Mouse (Mus musculus): ENCODE measurements at regions not wholly inside any gene's neighbourhood (a gene's known extent, or its start where the extent isn't known, plus 50 kb on each side); places are given as distances from the start of the nearest gene placed in this dataset.
A peak's percentile ranks its signal among the peaks of the same experiment; 100 is the strongest.

DNA sequence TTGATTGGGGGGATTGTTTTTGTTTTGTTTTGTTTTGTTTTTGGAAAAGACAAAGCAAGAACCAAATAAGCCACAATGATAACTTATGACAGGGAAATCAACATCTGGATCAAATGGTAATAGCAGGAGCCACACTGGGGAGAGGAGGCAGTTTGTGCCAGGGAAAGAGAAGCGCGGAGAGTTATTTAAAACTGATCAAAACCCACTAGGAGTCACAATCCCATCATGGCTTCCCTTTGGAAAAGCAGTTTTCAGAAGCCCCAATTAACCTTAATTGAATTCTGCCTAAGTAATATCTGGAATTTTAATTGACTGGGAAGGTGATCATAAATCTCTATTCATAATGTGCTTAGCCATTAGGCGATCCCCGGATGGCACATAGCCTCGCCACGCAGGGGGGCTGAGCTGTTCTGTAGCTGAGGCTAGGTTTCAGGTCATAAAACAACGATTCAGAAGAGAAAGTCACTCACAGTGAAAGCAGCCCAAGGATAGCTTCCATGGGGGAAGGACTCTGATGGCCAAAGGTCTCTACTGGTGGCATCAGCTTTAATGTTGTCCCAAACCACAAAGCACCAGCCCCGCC, 86.4 kb upstream of the Noct start:
- no peak for DNase-seq (ENCODE audit: low spot score)

DNA sequence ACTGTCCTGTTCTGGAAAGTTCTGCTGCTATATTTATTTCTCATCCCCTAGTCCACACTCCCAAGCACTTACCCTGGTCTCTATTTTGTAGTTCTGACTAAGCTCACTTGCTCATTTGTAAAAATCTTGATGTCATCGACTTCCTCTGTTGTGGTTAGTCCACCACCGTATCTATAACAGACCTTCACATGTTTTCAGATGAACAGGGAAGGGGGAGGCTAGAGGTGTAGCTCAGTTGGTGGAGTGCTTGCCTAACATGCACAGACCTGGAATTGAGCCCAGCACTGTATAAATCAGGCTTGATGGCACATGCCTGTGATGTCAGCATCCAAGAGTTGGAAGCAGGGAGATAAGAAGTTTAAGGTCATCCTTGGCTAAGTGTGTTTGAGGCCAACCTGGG, 78.3 kb upstream of the Noct start:
- DNase-seq (ENCODE audit: low spot score): no peak

DNA sequence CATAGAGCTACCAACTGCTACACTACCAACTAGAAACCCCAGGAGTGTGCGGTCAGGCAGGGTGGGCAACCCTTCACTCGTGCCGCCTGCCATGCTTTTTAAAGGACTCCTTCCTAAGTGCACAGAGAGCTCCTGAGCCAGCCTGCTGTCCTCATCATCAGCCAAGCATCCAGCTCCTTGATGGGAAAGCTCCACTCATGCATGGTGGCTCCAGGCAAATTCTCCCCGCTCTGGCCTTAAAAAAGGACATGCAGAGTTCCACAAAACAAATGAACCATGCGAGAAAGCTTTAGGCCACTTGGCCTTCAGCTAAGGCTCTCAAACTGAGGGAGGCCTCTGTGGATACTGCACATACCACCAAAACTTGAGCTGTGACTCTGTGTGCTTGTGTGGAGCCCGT, 74.2 kb upstream of the Noct start:
- no peak for DNase-seq (ENCODE audit: low spot score)

DNA sequence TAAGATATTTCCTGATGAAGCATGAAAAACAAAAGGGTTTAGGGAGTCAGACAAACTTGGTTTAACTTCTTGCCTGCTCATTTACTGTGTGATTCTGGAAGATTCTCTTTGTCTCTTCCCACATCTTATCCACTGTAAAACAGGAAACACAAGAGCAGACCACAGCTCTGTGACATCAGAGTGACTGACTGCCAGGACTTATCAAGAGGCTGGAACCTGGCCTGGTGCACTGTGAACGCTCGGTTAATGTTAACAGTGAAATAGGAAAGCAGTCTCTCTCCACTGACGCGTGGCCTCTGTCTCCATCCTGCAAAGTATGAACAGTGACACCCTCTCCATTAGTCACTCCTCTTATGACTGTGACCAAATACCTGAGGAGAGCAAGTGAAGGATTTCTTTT, 73.1 kb upstream of the Noct start:
- no peak for DNase-seq (ENCODE audit: low spot score)

DNA sequence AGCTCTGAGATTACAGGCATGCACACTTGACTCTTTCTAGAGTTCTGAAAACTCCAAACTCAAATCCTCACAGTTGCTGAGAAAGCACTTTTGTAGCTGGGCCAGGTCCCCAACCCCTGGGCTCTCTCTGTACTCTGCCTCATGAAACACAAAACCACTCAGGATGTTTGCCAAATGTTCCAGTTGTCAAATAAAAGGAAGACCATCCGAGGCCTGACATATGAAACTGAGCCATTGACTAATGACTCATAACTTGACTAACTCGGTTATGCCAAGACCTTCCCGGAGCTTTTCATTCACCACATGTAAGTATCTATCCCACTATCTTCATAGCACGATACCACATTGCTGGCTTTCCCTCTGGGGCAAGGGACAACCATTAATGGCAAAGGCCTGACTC, 68.6 kb upstream of the Noct start:
- peak; percentile 33 for DNase-seq (ENCODE audit: low spot score)

DNA sequence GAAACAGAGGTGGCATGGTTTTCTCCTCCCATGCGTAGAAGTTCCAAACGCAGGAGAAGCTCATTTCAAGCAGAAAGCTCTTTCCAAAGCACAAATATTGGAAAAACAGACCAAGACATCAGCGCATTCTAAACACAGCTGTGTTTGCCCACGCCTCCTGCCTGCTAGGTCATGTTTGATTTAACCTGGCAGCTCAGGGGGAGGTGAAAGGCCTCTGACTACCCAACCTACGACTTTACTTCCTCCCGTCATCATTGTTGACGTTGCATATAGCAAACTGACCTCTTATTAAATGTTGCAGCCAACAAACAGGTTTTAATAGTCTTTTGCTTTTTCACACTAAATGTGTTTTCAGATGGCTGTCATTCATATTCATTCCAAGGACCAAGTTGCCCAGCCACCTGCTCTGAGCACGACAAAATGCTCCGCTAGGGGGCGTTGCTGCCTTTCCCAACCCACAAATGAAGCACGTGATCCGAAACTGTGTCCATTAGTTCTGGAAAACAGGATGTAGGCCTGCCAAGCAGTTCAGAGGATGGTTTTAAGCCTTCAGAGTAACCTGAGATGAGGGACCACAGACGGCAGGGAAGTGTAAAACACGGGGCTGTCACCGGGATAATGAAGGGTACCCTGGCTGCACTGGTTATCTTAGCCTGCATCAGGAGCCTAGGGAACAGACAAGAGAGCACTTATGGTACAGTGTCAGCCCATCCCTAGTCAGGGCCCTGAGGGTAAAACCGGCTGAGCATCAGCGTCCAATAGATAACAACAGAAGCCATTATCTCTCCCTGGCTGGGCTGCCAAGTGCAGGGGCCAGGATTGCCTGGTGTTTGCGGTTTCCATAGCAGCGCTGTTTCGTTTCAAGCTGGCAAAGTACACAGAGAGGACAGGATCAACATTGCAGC, 67.6 kb upstream of the Noct start:
- DNase-seq (ENCODE audit: low spot score): peak; percentile 72

DNA sequence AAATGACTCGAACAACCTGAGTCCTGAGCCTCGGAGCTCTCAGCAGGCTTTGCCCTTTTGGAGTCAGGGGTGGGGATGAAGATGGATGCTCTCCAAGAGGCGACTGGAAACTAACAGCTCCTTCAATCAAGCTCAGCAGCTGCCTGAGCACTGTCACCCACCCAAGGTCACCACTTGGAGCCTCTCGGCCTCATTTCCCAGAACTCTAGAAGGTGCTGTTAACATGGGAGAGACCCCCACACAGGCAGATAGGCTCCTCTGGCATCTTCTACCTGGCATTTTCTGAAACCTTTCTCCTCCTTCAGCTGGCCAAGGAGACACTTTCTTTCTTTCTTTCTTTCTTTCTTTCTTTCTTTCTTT, 67.0 kb upstream of the Noct start:
- no peak for DNase-seq (ENCODE audit: low spot score)

DNA sequence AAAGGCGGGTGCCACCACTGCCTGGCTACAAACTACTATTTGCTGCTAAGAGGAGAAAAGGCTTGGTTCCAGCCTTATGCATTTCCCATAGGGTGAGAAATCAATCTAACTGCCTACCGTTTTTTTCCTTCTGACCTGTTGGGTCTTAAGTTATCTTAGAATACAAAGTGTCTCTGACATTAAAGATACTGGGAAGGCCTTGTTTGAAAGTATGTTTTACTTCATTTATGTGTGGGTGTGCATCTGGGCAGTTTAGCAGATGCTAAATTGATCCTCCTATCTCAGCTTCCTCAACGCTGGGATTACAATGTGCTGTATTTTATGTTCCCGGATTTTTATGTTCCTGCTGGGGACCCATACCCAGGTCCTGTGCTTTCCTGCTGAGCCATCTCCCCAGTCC, 65.8 kb upstream of the Noct start:
- DNase-seq (ENCODE audit: low spot score): no peak

DNA sequence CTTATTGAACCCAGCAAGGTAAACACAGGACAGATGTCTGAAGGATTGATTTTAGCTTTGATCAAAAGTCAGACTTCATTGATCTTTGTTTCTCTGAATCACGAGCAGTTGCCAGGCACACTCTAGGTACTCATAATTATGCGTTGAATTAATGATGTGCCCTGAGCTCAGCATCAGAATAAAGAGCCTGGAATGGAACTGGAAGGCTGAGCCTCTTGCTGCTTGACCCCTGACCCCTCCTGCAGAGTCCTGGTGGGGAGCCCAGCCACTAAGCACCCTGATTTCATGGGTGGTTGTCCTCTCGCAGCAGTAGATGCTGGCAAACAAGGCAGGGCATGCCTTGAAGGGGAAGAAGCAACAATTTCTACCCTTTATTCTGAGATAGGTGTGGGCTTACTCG, 64.9 kb upstream of the Noct start:
- no peak for DNase-seq (ENCODE audit: low spot score)

DNA sequence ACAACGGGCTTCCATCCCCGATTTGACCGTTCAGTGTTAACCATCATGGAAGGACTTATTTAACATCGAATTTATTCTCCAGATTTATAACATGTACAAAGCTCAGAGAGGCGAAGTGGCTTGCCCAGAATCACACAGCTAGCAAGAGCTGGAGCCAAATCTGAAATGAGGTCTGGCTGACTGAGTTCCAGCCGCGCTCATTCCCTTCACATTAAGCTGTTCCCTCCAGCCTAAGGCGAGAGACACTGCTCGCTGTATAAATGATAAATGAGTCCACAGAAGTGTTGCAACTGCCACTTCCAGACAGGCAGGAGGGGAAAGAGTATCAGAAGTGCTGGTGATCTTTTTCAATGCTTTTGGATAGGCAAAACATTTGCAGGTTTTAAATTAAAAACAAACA, 64.4 kb upstream of the Noct start:
- DNase-seq (ENCODE audit: low spot score): no peak

DNA sequence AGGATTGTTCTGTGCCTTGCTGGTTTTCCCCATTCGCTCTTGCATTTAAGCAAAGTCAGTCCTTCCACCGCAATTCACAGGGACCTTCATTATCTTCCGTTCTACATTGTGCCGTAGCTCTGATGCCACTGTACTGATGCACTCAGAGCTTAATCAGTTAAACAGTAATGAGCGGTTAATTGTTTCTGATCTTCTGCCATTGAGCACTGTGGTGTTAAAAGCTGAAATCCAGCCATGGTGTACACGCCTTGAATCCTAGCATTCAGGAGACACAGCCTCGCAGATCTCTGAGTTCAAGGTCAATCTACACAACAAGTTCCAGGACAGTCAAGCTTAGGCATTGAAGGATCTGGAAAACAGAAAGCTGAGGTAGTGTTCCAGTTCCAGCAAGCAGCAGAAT, 63.6 kb upstream of the Noct start:
- DNase-seq (ENCODE audit: low spot score): no peak

DNA sequence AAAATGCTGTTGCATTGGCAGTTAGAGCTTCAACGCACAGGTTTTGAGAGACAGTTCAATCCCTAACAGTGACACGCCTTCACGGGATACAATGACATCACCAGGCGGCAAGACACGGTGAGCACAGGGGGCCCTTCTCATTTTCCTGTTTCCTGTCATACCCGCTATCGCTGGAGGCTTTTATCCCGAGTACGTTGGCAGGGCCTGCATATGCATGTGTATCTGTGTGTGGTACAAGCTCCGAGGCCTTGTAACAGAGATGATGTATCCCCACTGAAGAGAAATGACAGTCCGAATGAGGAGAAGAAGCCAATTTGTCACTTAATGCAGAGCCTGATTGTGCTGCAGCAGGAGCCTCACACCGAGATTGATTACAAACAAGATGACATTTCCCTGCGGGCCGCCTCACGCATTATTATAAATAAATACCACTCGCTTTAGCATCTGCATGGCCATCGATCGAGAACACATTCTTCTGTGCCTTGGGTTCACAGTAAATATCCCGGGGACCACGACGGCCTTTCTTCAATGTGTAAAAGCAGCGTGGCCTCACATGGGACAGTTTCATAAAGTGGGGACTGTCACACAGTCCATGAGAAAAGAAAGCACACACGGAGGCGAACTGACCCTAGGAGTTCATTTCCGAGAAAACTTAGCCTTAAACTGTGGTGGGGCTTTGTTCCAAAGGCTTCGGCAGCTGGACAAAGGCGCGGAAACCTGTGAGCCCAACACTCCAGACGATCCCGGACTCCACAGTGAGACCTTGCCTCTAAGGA, 54.9 kb upstream of the Noct start:
- DNase-seq (ENCODE audit: low spot score): no peak

DNA sequence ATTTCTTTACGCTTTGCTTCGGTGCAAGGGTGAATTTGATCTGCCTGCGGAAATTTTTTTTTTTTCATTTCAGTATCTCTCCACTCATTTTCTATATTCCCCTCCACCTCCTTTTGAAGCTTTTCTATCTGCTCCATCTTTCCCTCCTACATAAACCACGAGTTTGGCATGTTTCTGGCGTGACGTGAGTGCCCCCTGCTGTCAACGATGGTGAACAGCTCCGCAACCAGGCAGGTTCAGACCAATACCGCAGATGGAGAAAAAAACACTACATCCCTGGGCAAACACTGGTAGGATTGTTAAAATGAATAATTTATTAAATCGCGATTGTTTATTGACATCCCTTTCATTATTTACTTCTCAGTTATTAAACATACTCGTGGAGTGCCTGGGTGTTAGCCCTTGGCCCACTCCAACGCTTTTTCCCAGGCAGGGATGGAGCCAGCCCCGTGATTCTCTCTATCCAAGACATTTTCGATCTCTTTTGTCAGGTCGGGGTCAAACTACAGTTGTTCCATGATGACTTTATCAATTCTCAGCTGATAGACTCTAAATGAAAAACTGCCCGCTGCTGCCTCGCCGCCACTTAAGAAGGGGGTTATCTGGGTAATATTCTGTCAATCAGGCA, 53.9 kb upstream of the Noct start:
- DNase-seq (ENCODE audit: low spot score): peak; percentile 78

Data from urinary bladder, postnatal 14 days (tissue).